Mouse (Mus musculus) testis, adult 2 months (tissue): Measurements from ENCODE around the gene Abca5. TPM values are rescaled to one million over a fixed set of nuclear protein-coding genes. Genes with fewer than 3 reads are reported as not detected.

Experiments used
- H3K27ac ChIP-seq: fragments of 200-500 bp; 2 replicates; pipeline ENCODE4 v1.5.1; 2012; ENCODE audit warnings: low read depth, low read length; ENCODE audit not compliant: control insufficient read depth, insufficient read depth
- H3K27me3 ChIP-seq: fragments of 200-500 bp; 2 replicates; pipeline ENCODE4 v1.6.1; 2012; ENCODE audit warnings: mild to moderate bottlenecking, low read length, moderate library complexity; ENCODE audit not compliant: control insufficient read depth, insufficient read depth
- H3K36me3 ChIP-seq: fragments of 200-500 bp; 2 replicates; pipeline ENCODE4 v1.6.1; 2012; ENCODE audit warnings: mild to moderate bottlenecking, low read length; ENCODE audit not compliant: control insufficient read depth, insufficient read depth
- H3K4me1 ChIP-seq: fragments of 200-500 bp; 2 replicates; pipeline ENCODE4 v1.6.1; 2012; ENCODE audit warnings: low read length; ENCODE audit not compliant: control insufficient read depth, insufficient read depth
- H3K4me3 ChIP-seq: fragments of 200-500 bp; 2 replicates; pipeline ENCODE4 v1.5.1; 2012; ENCODE audit warnings: low read depth, mild to moderate bottlenecking, low read length, moderate library complexity, mixed read lengths; ENCODE audit not compliant: control insufficient read depth
- CTCF ChIP-seq: fragments of 200-500 bp; IDR thresholded peaks from 2 replicates; pipeline ENCODE4 v1.5.1; 2012; ENCODE audit warnings: low read depth, mild to moderate bottlenecking, inconsistent platforms, low read length, moderate library complexity; ENCODE audit not compliant: control insufficient read depth, insufficient read depth, insufficient replicate concordance
- POLR2A ChIP-seq: fragments of 200-500 bp; IDR thresholded peaks from 2 replicates; pipeline ENCODE4 v1.6.1; 2012; ENCODE audit warnings: low read depth, mild to moderate bottlenecking, inconsistent platforms, low read length, moderate library complexity; ENCODE audit not compliant: control insufficient read depth
- polyA plus RNA-seq: library from polyadenylated mRNA; depleted of rRNA; stranded (reverse); fragments of >200 nt; gene quantifications from 2 replicates; pipeline ENCODE4 v1.2.3, GENCODE M21; 2012; rRNA removed

Gene Abca5
- 3.4 and 5.1 TPM in 2 replicates for polyA plus RNA-seq

GRCm38 (mm10) chr11:110337289-110338245, at the start of gene Abca5:
TSS of gene Abca5 (minus strand) at chr11:110337716.
- peak within 1 kb of the TSS; percentile 97 for H3K4me3 ChIP-seq
- no peaks in the 10 kb centered on the region for H3K36me3 ChIP-seq
- no peak for TF ChIP-seq CTCF
- TF ChIP-seq POLR2A, result peak; percentile 78
- 0 out of 2 replicates have a peak, but pooled peaks cover 3% of the 10 kb centered on the region for H3K4me1 ChIP-seq
- no peaks in the 10 kb centered on the region for H3K27me3 ChIP-seq
- H3K27ac ChIP-seq, result peak within 1 kb of the TSS; percentile 63

- peaks cover under 1% of the 10 kb centered on the region for H3K4me1 ChIP-seq
- no peak for TF ChIP-seq POLR2A
- no peak for TF ChIP-seq CTCF
Measured at GRCm38 (mm10) chr11:110385487-110385886, 48.0 kb upstream of the Abca5 start.

DNA sequence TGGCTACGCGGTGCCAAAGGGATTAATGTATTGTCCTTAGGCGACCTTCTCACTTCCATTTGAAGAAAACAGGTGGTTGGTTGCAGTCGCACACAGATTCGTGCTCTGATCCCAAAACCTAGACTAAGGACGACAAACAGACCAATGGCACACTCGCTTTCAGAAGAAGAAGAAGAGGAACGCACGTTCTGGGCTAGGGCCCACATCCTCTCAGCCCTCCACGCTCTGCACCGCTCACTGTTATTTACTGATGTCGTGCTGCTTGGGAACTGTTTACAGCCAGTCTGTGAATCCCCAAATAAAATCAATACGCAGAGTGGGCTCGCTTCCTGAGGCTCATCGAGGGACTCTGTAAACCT, 42.8 kb upstream of the Abca5 start:
- H3K36me3 ChIP-seq, result no peaks in the 10 kb centered on the region
- no peak for TF ChIP-seq CTCF
- no peak for TF ChIP-seq POLR2A
- H3K27ac ChIP-seq, result no peak overlapping the region

More at GRCm38 (mm10) chr11:110385487-110385886, 48.0 kb upstream of the Abca5 start:
- Histone ChIP-seq H3K4me3 (no peak overlapping the region), H3K36me3 (no peaks in the 10 kb centered on the region), H3K27ac (no peak overlapping the region), H3K27me3 (no peaks in the 10 kb centered on the region)

DNA sequence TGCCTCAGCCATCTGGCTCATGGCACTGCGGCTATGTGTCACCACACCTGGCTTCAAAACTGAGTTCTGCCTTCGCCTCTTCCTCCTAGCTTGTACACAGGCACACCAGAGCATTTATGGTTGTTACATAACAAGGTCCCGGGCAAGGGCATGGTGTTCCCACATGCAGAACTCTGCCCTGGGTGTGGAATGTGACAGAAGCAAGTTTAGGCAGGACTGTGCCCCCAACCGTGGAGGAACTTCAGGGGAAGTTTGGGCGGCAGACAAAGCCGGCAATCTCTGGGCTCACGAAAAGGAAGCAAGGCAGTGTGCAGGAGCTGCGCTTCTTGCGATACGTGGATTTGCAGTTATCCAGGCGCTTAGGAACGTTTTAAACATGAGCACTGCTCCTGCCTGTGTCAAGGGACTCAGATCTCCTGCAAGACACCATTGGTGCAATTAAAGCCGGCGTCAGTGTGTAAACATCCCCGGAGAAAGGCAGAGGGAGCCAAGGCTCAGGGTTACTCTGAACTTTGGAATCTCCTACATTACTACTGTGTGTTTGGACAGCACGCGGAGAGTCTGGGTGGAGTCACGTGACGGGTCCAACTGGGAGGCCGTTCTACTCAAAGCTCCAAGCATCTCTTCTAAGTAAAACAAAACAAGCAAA, 42.3 kb upstream of the Abca5 start:
- no peaks in the 10 kb centered on the region for H3K36me3 ChIP-seq
- no peaks in the 10 kb centered on the region for H3K27me3 ChIP-seq
- peak overlapping the region; percentile 37 for H3K4me3 ChIP-seq
- H3K27ac ChIP-seq, result no peak overlapping the region
- TF ChIP-seq POLR2A (no peak), CTCF (no peak)
- peaks cover 11% of the 10 kb centered on the region for H3K4me1 ChIP-seq

More for the DNA sequence above, 42.8 kb upstream of the Abca5 start:
- Histone ChIP-seq H3K27me3 (no peaks in the 10 kb centered on the region), H3K4me1 (peaks cover 11% of the 10 kb centered on the region), H3K4me3 (peak overlapping the region; percentile 37)

DNA sequence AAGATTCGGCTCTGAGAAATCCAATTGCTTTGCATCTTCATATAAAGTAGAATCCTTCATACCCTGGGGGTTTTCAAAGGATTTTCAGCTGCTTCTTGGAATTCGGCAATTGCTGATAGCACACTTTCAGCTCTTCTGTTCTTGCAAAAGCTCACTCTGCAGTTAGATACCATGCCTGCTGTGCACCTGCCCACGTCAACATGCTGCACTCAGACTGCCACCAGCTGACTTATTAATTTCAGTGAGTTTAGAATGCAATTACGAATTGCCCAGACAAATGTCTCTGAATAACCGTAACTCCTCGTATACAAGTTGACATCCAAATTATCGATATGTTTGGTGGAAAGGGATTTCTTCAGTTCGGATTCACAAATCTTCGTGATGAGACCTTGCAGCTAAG, 36.5 kb upstream of the Abca5 start:
- Histone ChIP-seq H3K36me3 (no peaks in the 10 kb centered on the region), H3K27ac (no peak overlapping the region), H3K27me3 (no peaks in the 10 kb centered on the region), H3K4me3 (no peak overlapping the region), H3K4me1 (peaks cover 2% of the 10 kb centered on the region; the same call in 1 of the 2 replicates)
- TF ChIP-seq CTCF (no peak), POLR2A (no peak)

GRCm38 (mm10) chr11:110372266-110372954, 34.9 kb upstream of the Abca5 start:
- no peaks in the 10 kb centered on the region for H3K36me3 ChIP-seq
- H3K27me3 ChIP-seq, result no peaks in the 10 kb centered on the region
- TF ChIP-seq POLR2A (no peak), CTCF (no peak)
- peaks cover 2% of the 10 kb centered on the region; the same call in 1 of the 2 replicates for H3K4me1 ChIP-seq
- no peak overlapping the region for H3K27ac ChIP-seq
- no peak overlapping the region for H3K4me3 ChIP-seq

DNA sequence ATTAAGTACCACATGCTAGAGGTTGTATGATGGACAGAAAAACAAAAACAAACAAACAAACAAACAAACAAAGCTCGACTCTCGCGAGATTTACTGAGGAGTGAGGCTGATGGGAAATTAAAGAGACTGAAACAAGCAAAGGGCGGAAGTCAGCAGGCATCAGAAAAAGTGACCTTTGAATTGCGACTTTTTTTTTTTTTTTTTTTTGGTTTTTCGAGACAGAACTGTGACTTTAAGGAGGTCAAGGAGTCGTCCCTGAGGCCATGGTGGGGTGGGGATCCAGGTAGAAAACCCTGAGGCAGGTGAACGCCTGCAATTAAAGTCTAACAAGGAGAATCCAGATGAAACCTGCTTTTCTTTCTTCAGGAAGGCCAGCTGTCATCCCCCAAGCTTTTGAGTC, 34.3 kb upstream of the Abca5 start:
- Histone ChIP-seq H3K27me3 (no peaks in the 10 kb centered on the region), H3K27ac (no peak overlapping the region), H3K36me3 (no peaks in the 10 kb centered on the region), H3K4me3 (no peak overlapping the region), H3K4me1 (peaks cover 2% of the 10 kb centered on the region; the same call in 1 of the 2 replicates)
- TF ChIP-seq POLR2A (no peak), CTCF (no peak)
